Mouse (Mus musculus): ENCODE measurements around the gene Capzb. TPM values are rescaled to one million over a fixed set of nuclear protein-coding genes. Genes with fewer than 3 reads are reported as not detected.

The Capzb gene
- polyA plus RNA-seq, 1 experiment from 2014 or later: 401 TPM

DNA sequence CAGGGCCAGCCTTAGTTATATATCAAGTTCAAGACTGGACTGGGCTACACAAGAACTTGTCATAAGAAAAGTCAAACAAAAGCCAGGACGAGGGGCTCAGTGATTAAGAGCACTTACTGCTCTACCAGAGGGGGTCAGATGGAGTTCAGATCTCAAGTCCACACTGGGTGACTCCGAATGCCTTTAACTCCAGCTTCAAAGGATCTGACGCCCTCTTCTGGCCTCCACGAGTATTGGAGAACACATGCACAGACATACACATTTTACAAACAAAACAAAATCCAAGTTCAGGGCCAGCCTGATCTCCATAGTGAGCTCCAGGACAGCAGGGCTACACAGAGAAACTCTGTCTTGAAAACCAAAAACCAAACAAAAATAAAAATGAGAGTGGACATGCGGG, 13.1 kb downstream of the Capzb start:
- Histone ChIP-seq H3K27ac (ENCODE audit: low read length) (no peak overlapping the region), H3K27me3 (replicated peaks; ENCODE audit: insufficient read depth, low read length) (no peaks in the 10 kb centered on the region), H3K4me2 (replicated peaks; ENCODE audit: low read depth, low read length) (no peak overlapping the region), H3K4me1 (ENCODE audit: insufficient read depth, low read depth, low read length) (peaks cover 25% of the 10 kb centered on the region; the same call in 1 of the 2 replicates), H3K9me3 (ENCODE audit: low read length) (no peaks in the 10 kb centered on the region), H3K4me3 (ENCODE audit: low read depth, low read length) (no peak overlapping the region), H3K36me3 (ENCODE audit: insufficient read depth, low read length) (no peaks in the 10 kb centered on the region), H3K9ac (replicated peaks; ENCODE audit: low read depth) (no peak overlapping the region)
- WGBS: 34% methylated on average over 5 of the region's 5 CpGs
- ATAC-seq (peak; percentile 34), DNase-seq (ENCODE audit: low spot score) (peak; percentile 67)
- TF ChIP-seq EP300 (IDR thresholded peaks at IDR 0.05): no peak
- TF ChIP-seq CTCF (IDR thresholded peaks at IDR 0.05): peak; percentile 74

DNA sequence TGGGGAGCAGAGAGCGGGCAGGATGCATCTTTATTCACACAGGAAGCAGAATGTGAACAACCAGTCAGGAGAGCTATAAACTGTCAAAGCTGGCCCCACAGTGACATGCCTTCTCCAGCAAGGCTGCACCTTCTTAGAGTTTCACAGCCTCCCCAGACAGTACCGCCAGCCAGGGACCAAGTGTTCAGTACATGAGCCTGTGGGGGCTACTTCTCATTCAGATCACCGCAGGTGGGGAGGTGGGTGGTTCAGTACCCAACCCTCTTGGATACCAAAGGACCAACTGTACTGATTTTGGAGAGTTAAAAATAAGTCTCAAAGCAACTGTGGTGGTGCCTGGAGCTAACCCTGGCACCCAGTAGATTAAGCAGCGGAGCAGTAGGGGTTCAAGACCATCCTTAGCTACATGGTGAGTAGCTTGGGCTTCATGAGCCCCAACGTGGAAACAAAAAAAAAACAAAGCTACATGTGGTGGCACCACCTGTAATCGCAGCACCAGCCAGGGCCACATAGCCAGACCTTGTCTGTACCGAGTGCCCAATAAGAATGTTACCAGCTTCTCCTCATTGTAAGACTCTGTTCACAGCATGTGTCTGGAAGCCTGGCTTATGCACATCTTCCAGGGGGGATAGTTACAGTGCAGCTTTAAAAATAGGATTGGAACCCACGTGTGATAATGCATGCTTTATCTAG, 13.8 kb downstream of the Capzb start:
- ATAC-seq (no peak), DNase-seq (ENCODE audit: low spot score) (no peak)
- no peaks in the 10 kb centered on the region for H3K9me3 ChIP-seq (ENCODE audit: low read length)
- H3K9ac ChIP-seq (replicated peaks; ENCODE audit: low read depth): no peak overlapping the region
- no peak overlapping the region for H3K4me3 ChIP-seq (ENCODE audit: low read depth, low read length)
- H3K4me1 ChIP-seq (ENCODE audit: insufficient read depth, low read depth, low read length): peaks cover 25% of the 10 kb centered on the region; the same call in 1 of the 2 replicates
- TF ChIP-seq EP300 (IDR thresholded peaks at IDR 0.05) (no peak), CTCF (IDR thresholded peaks at IDR 0.05) (no peak)
- H3K27me3 ChIP-seq (replicated peaks; ENCODE audit: insufficient read depth, low read length): no peaks in the 10 kb centered on the region
- H3K4me2 ChIP-seq (replicated peaks; ENCODE audit: low read depth, low read length): no peak overlapping the region
- H3K27ac ChIP-seq (ENCODE audit: low read length): no peak overlapping the region
- WGBS: 76% methylated on average over 8 of the region's 8 CpGs
- H3K36me3 ChIP-seq (ENCODE audit: insufficient read depth, low read length): no peaks in the 10 kb centered on the region

DNA sequence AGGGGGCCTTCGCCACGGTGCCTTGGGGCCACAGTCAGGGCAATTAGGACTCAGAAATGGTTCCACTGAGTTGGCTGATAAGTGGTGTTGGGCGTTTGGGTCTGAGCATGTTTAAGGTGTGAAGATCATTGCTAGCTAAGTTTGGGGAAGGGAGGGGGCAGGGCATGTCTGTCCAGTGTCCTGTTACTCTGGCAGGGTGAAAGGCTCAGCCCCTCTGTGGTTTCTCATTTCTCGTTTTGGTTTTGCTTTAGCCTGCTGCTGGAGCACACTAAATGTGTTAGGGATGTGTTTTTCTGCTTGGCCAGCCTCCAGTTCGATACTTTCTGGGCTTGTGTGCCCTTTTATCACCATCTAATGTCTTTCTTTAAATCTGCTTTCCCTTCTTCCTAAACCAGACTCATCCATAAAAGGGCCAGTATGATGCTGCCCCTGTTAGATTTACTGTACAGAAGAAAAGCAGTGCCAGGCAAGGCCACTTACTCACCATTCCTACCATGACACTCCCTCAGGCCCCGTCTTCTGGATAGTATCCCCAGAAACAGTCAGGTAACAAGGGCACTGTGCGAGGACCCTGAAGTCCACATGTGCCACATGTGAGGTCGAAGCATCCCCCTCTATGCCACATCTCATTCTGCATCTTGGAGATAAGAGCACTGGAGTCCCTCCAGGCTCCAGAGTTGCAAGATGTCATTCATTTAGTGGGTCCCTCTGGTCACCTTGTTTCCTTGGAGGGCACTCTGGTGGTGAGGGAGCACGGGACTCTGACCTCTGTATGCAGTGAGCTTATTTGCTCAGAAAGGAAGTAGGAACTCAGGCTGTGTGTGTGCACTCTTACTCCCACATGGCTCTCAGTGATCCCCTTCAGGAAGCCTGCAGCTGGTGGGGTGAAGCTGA, 15.8 kb downstream of the Capzb start:
- peak; percentile 19 for DNase-seq (ENCODE audit: low spot score)
- WGBS: 45% methylated on average over 9 of the region's 9 CpGs
- Histone ChIP-seq H3K36me3 (ENCODE audit: insufficient read depth, low read length) (peaks cover 5% of the 10 kb centered on the region; the same call in 1 of the 2 replicates), H3K27me3 (replicated peaks; ENCODE audit: insufficient read depth, low read length) (no peaks in the 10 kb centered on the region), H3K27ac (ENCODE audit: low read length) (peak overlapping the region; percentile 59), H3K4me1 (ENCODE audit: insufficient read depth, low read depth, low read length) (peaks cover 32% of the 10 kb centered on the region; the same call in 1 of the 2 replicates), H3K4me2 (replicated peaks; ENCODE audit: low read depth, low read length) (no peak overlapping the region), H3K9ac (replicated peaks; ENCODE audit: low read depth) (0 out of 2 replicates have a peak overlapping the region, but pooled peaks have one; percentile 6), H3K4me3 (ENCODE audit: low read depth, low read length) (no peak overlapping the region), H3K9me3 (ENCODE audit: low read length) (no peaks in the 10 kb centered on the region)
- no peak for TF ChIP-seq EP300 (IDR thresholded peaks at IDR 0.05)
- TF ChIP-seq CTCF (IDR thresholded peaks at IDR 0.05): no peak
- ATAC-seq: no peak

DNA sequence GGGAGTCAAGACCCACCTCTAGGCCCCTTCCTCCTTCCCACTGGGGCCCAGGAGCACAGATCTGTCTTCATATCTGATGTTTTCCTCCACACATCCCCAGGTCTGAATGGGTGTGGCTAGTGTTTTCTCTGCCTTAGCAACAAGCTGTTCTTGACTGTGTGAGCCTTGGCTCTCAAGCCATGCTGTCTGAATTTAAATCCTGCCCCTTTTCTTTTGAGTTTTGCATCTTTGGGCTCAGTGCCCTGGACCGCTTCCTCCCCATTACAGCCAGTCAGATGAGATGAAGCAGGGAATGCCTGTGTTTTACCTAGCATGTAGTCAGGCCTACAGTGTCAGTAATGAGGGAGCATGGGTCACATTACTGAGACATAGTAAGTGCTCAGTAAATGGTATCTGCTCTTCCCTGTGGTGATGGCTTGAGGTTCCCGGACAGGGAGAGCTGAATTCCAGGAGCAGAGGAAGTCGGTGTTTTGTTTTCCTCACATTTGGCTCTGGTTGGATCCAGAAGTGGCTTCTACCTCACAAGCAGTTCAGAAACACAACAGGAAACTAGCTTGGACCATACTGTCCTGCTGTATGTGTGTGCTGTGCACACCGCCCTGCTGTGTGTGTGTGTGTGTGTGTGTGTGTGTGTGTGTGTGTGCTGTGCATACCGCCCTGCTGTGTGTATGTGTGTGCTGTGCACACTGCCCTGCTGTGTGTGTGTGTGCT, 16.6 kb downstream of the Capzb start:
- Histone ChIP-seq H3K4me2 (replicated peaks; ENCODE audit: low read depth, low read length) (no peak overlapping the region), H3K27me3 (replicated peaks; ENCODE audit: insufficient read depth, low read length) (no peaks in the 10 kb centered on the region), H3K4me3 (ENCODE audit: low read depth, low read length) (no peak overlapping the region), H3K4me1 (ENCODE audit: insufficient read depth, low read depth, low read length) (peaks cover 38% of the 10 kb centered on the region; the same call in 1 of the 2 replicates), H3K27ac (ENCODE audit: low read length) (peak overlapping the region; percentile 59), H3K36me3 (ENCODE audit: insufficient read depth, low read length) (peaks cover 5% of the 10 kb centered on the region; the same call in 1 of the 2 replicates), H3K9me3 (ENCODE audit: low read length) (no peaks in the 10 kb centered on the region), H3K9ac (replicated peaks; ENCODE audit: low read depth) (no peak overlapping the region)
- no peak for TF ChIP-seq EP300 (IDR thresholded peaks at IDR 0.05)
- no peak for TF ChIP-seq CTCF (IDR thresholded peaks at IDR 0.05)
- WGBS: 41% methylated on average over 5 of the region's 5 CpGs
- ATAC-seq (peak; percentile 25), DNase-seq (ENCODE audit: low spot score) (peak; percentile 44)

DNA sequence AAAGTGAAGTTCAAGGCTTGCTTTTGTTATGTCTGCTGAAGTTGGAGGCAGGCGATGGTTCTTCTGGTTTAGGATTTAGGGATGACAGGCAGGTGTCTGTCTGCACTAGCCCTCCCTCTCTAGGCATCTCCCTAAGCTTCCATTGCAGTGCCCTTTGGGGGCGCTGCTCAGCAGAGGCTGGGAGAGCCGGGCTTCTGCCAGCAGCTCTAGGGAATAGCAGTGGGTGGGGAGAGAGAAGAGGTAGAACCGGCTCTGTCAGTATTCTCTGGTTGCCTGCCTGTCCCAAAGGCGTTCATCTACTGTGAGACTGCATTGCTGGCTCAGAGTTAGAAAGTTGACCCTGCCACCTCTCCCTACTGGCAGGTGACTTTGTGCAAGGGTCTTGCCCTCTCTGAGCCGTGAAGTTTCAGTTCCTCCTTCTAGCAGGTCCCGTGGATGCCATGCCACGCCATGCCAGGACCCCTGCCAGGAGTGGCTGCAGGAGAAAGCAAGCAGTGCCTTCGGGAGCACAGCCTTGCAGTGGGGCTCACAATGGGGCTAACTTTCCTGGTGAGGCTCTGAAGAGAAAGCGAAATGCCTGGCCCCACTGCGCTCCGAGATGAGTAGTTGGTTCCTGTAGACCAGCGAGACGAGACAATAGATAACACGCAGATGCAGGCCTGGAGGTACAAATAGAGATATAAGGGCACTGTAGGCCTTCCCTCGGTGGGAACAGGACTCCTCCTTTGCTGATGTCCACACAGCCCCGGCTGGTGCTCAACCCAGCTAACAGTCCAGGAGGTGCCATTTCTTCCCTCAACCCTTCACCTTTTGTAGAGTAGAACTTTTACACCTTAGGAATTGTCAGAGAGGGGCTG, 19.5 kb downstream of the Capzb start:
- H3K4me2 ChIP-seq (replicated peaks; ENCODE audit: low read depth, low read length): no peak overlapping the region
- no peak overlapping the region for H3K4me3 ChIP-seq (ENCODE audit: low read depth, low read length)
- DNase-seq (ENCODE audit: low spot score) (peak; percentile 86), ATAC-seq (peak; percentile 59)
- H3K9ac ChIP-seq (replicated peaks; ENCODE audit: low read depth): no peak overlapping the region
- TF ChIP-seq CTCF (IDR thresholded peaks at IDR 0.05) (peak; percentile 69), EP300 (IDR thresholded peaks at IDR 0.05) (no peak)
- no peaks in the 10 kb centered on the region for H3K27me3 ChIP-seq (replicated peaks; ENCODE audit: insufficient read depth, low read length)
- peaks cover 44% of the 10 kb centered on the region for H3K4me1 ChIP-seq (ENCODE audit: insufficient read depth, low read depth, low read length)
- no peaks in the 10 kb centered on the region for H3K9me3 ChIP-seq (ENCODE audit: low read length)
- WGBS: 53% methylated on average over 17 of the region's 17 CpGs
- peak overlapping the region; percentile 51; the same call in 1 of the 2 replicates for H3K27ac ChIP-seq (ENCODE audit: low read length)
- peaks cover 5% of the 10 kb centered on the region; the same call in 1 of the 2 replicates for H3K36me3 ChIP-seq (ENCODE audit: insufficient read depth, low read length)

All from lung, postnatal 0 days (tissue).